Mouse (Mus musculus) lung, postnatal 25 days (tissue): ENCODE measurements at regions not wholly inside any gene's neighbourhood (a gene's known extent, or its start where the extent isn't known, plus 50 kb on each side); places are given as distances from the start of the nearest gene placed in this dataset.
"Not testable (repeated sequence)": the region's sequence is repeated elsewhere in the genome, so short reads cannot be mapped to it uniquely, and the experiment has no call there.

ENCODE experiments used
- DNase-seq: peaks from one replicate; pipeline ENCODE4 v3.0.0; 2022; ENCODE audit warnings: low spot score

- no peak for DNase-seq
Observed at GRCm38 (mm10) chr7:111174393-111175124, 91.7 kb upstream of the Eif4g2 start.

GRCm38 (mm10) chr7:111172061-111172460, 89.2 kb upstream of the Eif4g2 start:
- DNase-seq, result no peak

GRCm38 (mm10) chr7:111168546-111169233, 85.9 kb upstream of the Eif4g2 start:
- not testable (repeated sequence) for DNase-seq

GRCm38 (mm10) chr7:111164994-111165393, 82.2 kb upstream of the Eif4g2 start:
- DNase-seq, result no peak

- no peak for DNase-seq
Observed at GRCm38 (mm10) chr7:111164276-111164675, 81.4 kb upstream of the Eif4g2 start.

- DNase-seq, result no peak
Observed at GRCm38 (mm10) chr7:111163861-111164260, 81.0 kb upstream of the Eif4g2 start.

- no peak for DNase-seq
Observed at GRCm38 (mm10) chr7:111163321-111163720, 80.5 kb upstream of the Eif4g2 start.

GRCm38 (mm10) chr7:111158791-111159286, 76.0 kb upstream of the Eif4g2 start:
- no peak for DNase-seq

- no peak for DNase-seq
Observed at GRCm38 (mm10) chr7:111157754-111158325, 75.0 kb upstream of the Eif4g2 start.

GRCm38 (mm10) chr7:111157287-111157686, 74.5 kb upstream of the Eif4g2 start:
- no peak for DNase-seq

GRCm38 (mm10) chr7:111156472-111157231, 73.8 kb upstream of the Eif4g2 start:
- peak; percentile 29 for DNase-seq

- no peak for DNase-seq
Observed at GRCm38 (mm10) chr7:111155995-111156394, 73.2 kb upstream of the Eif4g2 start.

GRCm38 (mm10) chr7:111154217-111154616, 71.4 kb upstream of the Eif4g2 start:
- no peak for DNase-seq

- DNase-seq, result no peak
Observed at GRCm38 (mm10) chr7:111150540-111150939, 67.7 kb upstream of the Eif4g2 start.

GRCm38 (mm10) chr7:111150115-111150514, 67.3 kb upstream of the Eif4g2 start:
- DNase-seq, result no peak

- peak; percentile 16 for DNase-seq
Observed at GRCm38 (mm10) chr7:111147593-111147992, 64.8 kb upstream of the Eif4g2 start.

- no peak for DNase-seq
Observed at GRCm38 (mm10) chr7:111146670-111147069, 63.8 kb upstream of the Eif4g2 start.

GRCm38 (mm10) chr7:111144216-111144615, 61.4 kb upstream of the Eif4g2 start:
- DNase-seq, result peak; percentile 49

GRCm38 (mm10) chr7:111141285-111141965, 58.6 kb upstream of the Eif4g2 start:
- DNase-seq, result no peak

GRCm38 (mm10) chr7:111138038-111138437, 55.2 kb upstream of the Eif4g2 start:
- no peak for DNase-seq

- DNase-seq, result no peak
Observed at GRCm38 (mm10) chr7:111136066-111136639, 53.3 kb upstream of the Eif4g2 start.
